Mouse (Mus musculus) liver, embryonic 16.5 days (tissue): ENCODE results near the gene Gpr55. TPM values are rescaled to one million over a fixed set of nuclear protein-coding genes. Genes with fewer than 3 reads are reported as not detected.
A peak's percentile ranks its signal among the peaks of the same experiment; 100 is the strongest.

Experiments
- ATAC-seq: fragments of 200-750 bp; cut with Nextera tagmentation; 2 replicates; pipeline ENCODE4 v1.8.0; 2017; ENCODE audit warnings: low read depth, mild to moderate bottlenecking, moderate number of reproducible peaks, moderate library complexity
- H3K27ac ChIP-seq: fragments of 300-500 bp; sonication (generic); 2 replicates; pipeline ENCODE4 v1.5.1; 2014; ENCODE audit warnings: mild to moderate bottlenecking, low read length
- H3K27me3 ChIP-seq: fragments of 300-500 bp; sonication (generic); 2 replicates; pipeline ENCODE4 v1.6.1; 2014; ENCODE audit warnings: low read depth, low read length, mixed read lengths; ENCODE audit not compliant: control insufficient read depth, insufficient read depth
- H3K36me3 ChIP-seq: fragments of 300-500 bp; sonication (generic); 2 replicates; pipeline ENCODE4 v1.6.1; 2014; ENCODE audit warnings: mild to moderate bottlenecking; ENCODE audit not compliant: control insufficient read depth, insufficient read depth
- H3K4me1 ChIP-seq: fragments of 300-500 bp; sonication (generic); 2 replicates; pipeline ENCODE4 v1.6.1; 2014; ENCODE audit warnings: low read depth, low read length, mixed read lengths; ENCODE audit not compliant: control insufficient read depth
- H3K4me2 ChIP-seq: fragments of 300-500 bp; sonication (generic); 2 replicates; pipeline ENCODE4 v1.6.1; 2014; ENCODE audit warnings: low read depth, low read length, mixed read lengths
- H3K4me3 ChIP-seq: fragments of 300-500 bp; sonication (generic); 2 replicates; pipeline ENCODE4 v1.5.1; 2014; ENCODE audit warnings: low read depth, mild to moderate bottlenecking, low read length
- H3K9ac ChIP-seq: fragments of 300-500 bp; sonication (generic); 2 replicates; pipeline ENCODE4 v1.6.1; 2014; ENCODE audit warnings: low read depth, low read length
- H3K9me3 ChIP-seq: fragments of 300-500 bp; sonication (generic); replicated peaks from 2 replicates; pipeline ENCODE4 v1.6.1; 2016; ENCODE audit warnings: low read length; ENCODE audit not compliant: control insufficient read depth
- WGBS: fragments of 180-500 bp; shearing (Covaris S2); extraction: QIAGEN DNeasy Blood & Tissue Kit; methylation state at CpG from one replicate; pipeline ENCODE4 v1.1.7; 2014; ENCODE audit not compliant: insufficient replicate concordance; 5-methylcytosine and 5-hydroxymethylcytosine counted together
- polyA plus RNA-seq: library from polyadenylated mRNA; unstranded; fragments of >200 nt; fragmentation: Nextera tagmentation; extraction: Ambion mirVana; gene quantifications from 2 replicates; pipeline ENCODE4 v1.2.1, GENCODE M21; 2015

Gene Gpr55
- polyA plus RNA-seq, 1 experiment from 2014 or later, result 0.05 TPM

GRCm38 (mm10) chr1:85942318-85942717, 18.5 kb downstream of the Gpr55 start:
- H3K9me3 ChIP-seq, result no peaks in the 10 kb centered on the region
- no peaks in the 10 kb centered on the region for H3K36me3 ChIP-seq
- no peaks in the 10 kb centered on the region for H3K27me3 ChIP-seq
- no peak overlapping the region for H3K4me3 ChIP-seq
- no peak for ATAC-seq
- WGBS, result 61% methylated on average over 8 of the region's 8 CpGs
- no peak overlapping the region for H3K4me2 ChIP-seq
- H3K27ac ChIP-seq, result no peak overlapping the region
- no peak overlapping the region for H3K9ac ChIP-seq
- H3K4me1 ChIP-seq, result no peaks in the 10 kb centered on the region

- 61% methylated on average over 1 of the region's 1 CpGs for WGBS
- H3K4me1 ChIP-seq, result peaks cover 5% of the 10 kb centered on the region; the same call in 1 of the 2 replicates
- no peak overlapping the region for H3K4me2 ChIP-seq
- H3K27me3 ChIP-seq, result no peaks in the 10 kb centered on the region
- no peaks in the 10 kb centered on the region for H3K9me3 ChIP-seq
- no peak overlapping the region for H3K27ac ChIP-seq
- ATAC-seq, result no peak
- no peaks in the 10 kb centered on the region for H3K36me3 ChIP-seq
- no peak overlapping the region for H3K4me3 ChIP-seq
- no peak overlapping the region for H3K9ac ChIP-seq
Measured at GRCm38 (mm10) chr1:85937323-85937722, 23.5 kb downstream of the Gpr55 start.

GRCm38 (mm10) chr1:85936265-85936664, 24.5 kb downstream of the Gpr55 start:
- Histone ChIP-seq H3K4me2 (no peak overlapping the region), H3K4me1 (peaks cover 5% of the 10 kb centered on the region; the same call in 1 of the 2 replicates), H3K27ac (no peak overlapping the region), H3K4me3 (no peak overlapping the region), H3K9me3 (no peaks in the 10 kb centered on the region), H3K9ac (no peak overlapping the region), H3K27me3 (no peaks in the 10 kb centered on the region), H3K36me3 (no peaks in the 10 kb centered on the region)
- no peak for ATAC-seq
- WGBS, result 57% methylated on average over 6 of the region's 6 CpGs

GRCm38 (mm10) chr1:85935148-85935852, 25.5 kb downstream of the Gpr55 start:
- Histone ChIP-seq H3K27me3 (no peaks in the 10 kb centered on the region), H3K4me1 (peaks cover 5% of the 10 kb centered on the region; the same call in 1 of the 2 replicates), H3K36me3 (no peaks in the 10 kb centered on the region), H3K4me2 (no peak overlapping the region), H3K27ac (no peak overlapping the region), H3K9ac (no peak overlapping the region), H3K4me3 (no peak overlapping the region), H3K9me3 (no peaks in the 10 kb centered on the region)
- ATAC-seq, result no peak
- WGBS, result 28% methylated on average over 8 of the region's 8 CpGs

GRCm38 (mm10) chr1:85934560-85934959, 26.2 kb downstream of the Gpr55 start:
- Histone ChIP-seq H3K4me1 (peaks cover 5% of the 10 kb centered on the region; the same call in 1 of the 2 replicates), H3K27me3 (no peaks in the 10 kb centered on the region), H3K4me2 (no peak overlapping the region), H3K9ac (no peak overlapping the region), H3K4me3 (no peak overlapping the region), H3K9me3 (no peaks in the 10 kb centered on the region), H3K36me3 (no peaks in the 10 kb centered on the region), H3K27ac (no peak overlapping the region)
- no peak for ATAC-seq
- WGBS, result 16% methylated on average over 7 of the region's 7 CpGs

- 7% methylated on average over 11 of the region's 11 CpGs for WGBS
- Histone ChIP-seq H3K4me2 (0 out of 2 replicates have a peak overlapping the region, but pooled peaks have one; percentile 21), H3K36me3 (no peaks in the 10 kb centered on the region), H3K4me3 (no peak overlapping the region), H3K27me3 (no peaks in the 10 kb centered on the region), H3K4me1 (peaks cover 5% of the 10 kb centered on the region; the same call in 1 of the 2 replicates), H3K27ac (peak overlapping the region; percentile 80), H3K9me3 (no peaks in the 10 kb centered on the region), H3K9ac (no peak overlapping the region; the same call in 1 of the 2 replicates)
- 0 out of 2 replicates have a peak, but pooled peaks have one; percentile 33 for ATAC-seq
Measured at GRCm38 (mm10) chr1:85933631-85934465, 27.0 kb downstream of the Gpr55 start.

GRCm38 (mm10) chr1:85933226-85933625, 27.6 kb downstream of the Gpr55 start:
- peaks cover 5% of the 10 kb centered on the region; the same call in 1 of the 2 replicates for H3K4me1 ChIP-seq
- peak overlapping the region; percentile 80 for H3K27ac ChIP-seq
- H3K9me3 ChIP-seq, result no peaks in the 10 kb centered on the region
- 0 out of 2 replicates have a peak overlapping the region, but pooled peaks have one; percentile 21 for H3K4me2 ChIP-seq
- no peak overlapping the region for H3K4me3 ChIP-seq
- no peaks in the 10 kb centered on the region for H3K27me3 ChIP-seq
- 25% methylated on average over 7 of the region's 7 CpGs for WGBS
- H3K36me3 ChIP-seq, result no peaks in the 10 kb centered on the region
- no peak; the same call in 1 of the 2 replicates for ATAC-seq
- no peak overlapping the region; the same call in 1 of the 2 replicates for H3K9ac ChIP-seq

GRCm38 (mm10) chr1:85931170-85931569, 29.6 kb downstream of the Gpr55 start:
- Histone ChIP-seq H3K27me3 (no peaks in the 10 kb centered on the region), H3K4me3 (no peak overlapping the region), H3K4me2 (no peak overlapping the region), H3K9me3 (no peaks in the 10 kb centered on the region), H3K27ac (no peak overlapping the region), H3K9ac (no peak overlapping the region), H3K36me3 (no peaks in the 10 kb centered on the region), H3K4me1 (peaks cover 5% of the 10 kb centered on the region; the same call in 1 of the 2 replicates)
- no peak for ATAC-seq
- 56% methylated on average over 5 of the region's 5 CpGs for WGBS
